Comparison of ENCODE assay signal across 7 mouse cellular contexts in genomic region chr6:113306322-113306985, GRCm38 (mm10). TPM values are rescaled to one million over a fixed set of nuclear protein-coding genes. Genes with fewer than 3 reads are reported as not detected.
DNase-seq lines count a peak whose midpoint lies in the region; ATAC-seq lines count a peak whose summit lies in the region.

No protein-coding gene starts in this region.

- ATAC-seq in intestine, embryonic 15.5 days, result peak; percentile 98

- peak overlapping the region; percentile 98 for H3K9ac ChIP-seq in intestine, embryonic 15.5 days

- no peaks in the 10 kb centered on the region for H3K9me3 ChIP-seq in intestine, embryonic 15.5 days
- no peaks in the 10 kb centered on the region for H3K9me3 ChIP-seq in midbrain, embryonic 10.5 days (replicated peaks)

- H3K27ac ChIP-seq in intestine, embryonic 15.5 days, result peak overlapping the region; percentile 92
- peak overlapping the region; percentile 98 for H3K27ac ChIP-seq in midbrain, embryonic 10.5 days (replicated peaks)

- peaks cover 5% of the 10 kb centered on the region; the same call in 1 of the 2 replicates for H3K36me3 ChIP-seq in intestine, embryonic 15.5 days
- peaks cover 24% of the 10 kb centered on the region for H3K36me3 ChIP-seq in midbrain, embryonic 10.5 days

- H3K27me3 ChIP-seq in intestine, embryonic 15.5 days (replicated peaks), result no peaks in the 10 kb centered on the region
- no peaks in the 10 kb centered on the region for H3K27me3 ChIP-seq in midbrain, embryonic 10.5 days (ENCODE audit: low read depth, poor library complexity, severe bottlenecking)

- H3K4me1 ChIP-seq in intestine, embryonic 15.5 days (replicated peaks), result peaks cover 10% of the 10 kb centered on the region
- peaks cover 36% of the 10 kb centered on the region for H3K4me1 ChIP-seq in midbrain, embryonic 10.5 days

- peak overlapping the region; percentile 99 for H3K4me3 ChIP-seq in intestine, embryonic 15.5 days (replicated peaks)
- H3K4me3 ChIP-seq in midbrain, embryonic 10.5 days, result peak overlapping the region; percentile 99

- intact Hi-C loops in gastrocnemius, postnatal 36 days (cut with DNase I), result loop anchor here (5.0 to 10.0 kb wide), 3 partner anchors 69 to 262 kb away; partner anchors contain the start of genes Mtmr14, Setd5 and Thumpd3
- intact Hi-C loops in left cerebral cortex, postnatal 25 days (cut with DNase I), result loop anchor here (1.0 to 5.0 kb wide), 6 partner anchors 20 to 259 kb away; partner anchors contain the start of genes Camk1, Ogg1, Setd5 and Thumpd3

- peak overlapping the region; percentile 91 for H3K4me2 ChIP-seq in intestine, embryonic 15.5 days (replicated peaks)

- peak; percentile 100 for DNase-seq in adrenal gland, adult 2 months
- DNase-seq in embryo, embryonic 11.5 days (ENCODE audit: low read depth, low spot score), result peak; percentile 98
- DNase-seq in gastrocnemius, postnatal 36 days, result peak; percentile 99 to 100
- DNase-seq in left cerebral cortex, postnatal 25 days (ENCODE audit: low spot score in 2 of 2), result peak; percentile 98 to 100
- DNase-seq in midbrain, embryonic 10.5 days (ENCODE audit: low spot score), result peak; percentile 100
- DNase-seq in right cerebral cortex, postnatal 4 days, result peak; percentile 97

- WGBS in intestine, embryonic 15.5 days, result under 1% methylated on average over 50 of the region's 50 CpGs
- under 1% methylated on average over 50 of the region's 50 CpGs for WGBS in midbrain, embryonic 10.5 days

RNA-seq across cellular contexts. Expression of gene Brpf1, which starts 0.5 kb away (rescaled TPM):
- 10 to 100 TPM; 23.8 to 24.2 TPM for total RNA-seq in adrenal gland, adult 2 months (2021)
- polyA plus RNA-seq in adrenal gland, adult 2 months (2012; rRNA removed), result 14.3 and 15.1 TPM in 2 replicates
- total RNA-seq in gastrocnemius, postnatal 36 days (2021), result 10 to 100 TPM in 1 of 2 experiments, 1 to 10 TPM in 1; 8.3 to 10.5 TPM
- 13.6 and 15.3 TPM in 2 replicates for polyA plus RNA-seq in intestine, embryonic 15.5 days (2015; fragmentation: Nextera tagmentation; extraction: Ambion mirVana)
- total RNA-seq in left cerebral cortex, postnatal 25 days (2021), result 10 to 100 TPM; 29.2 to 29.6 TPM
- polyA plus RNA-seq in midbrain, embryonic 10.5 days (2016; fragmentation: Nextera tagmentation; extraction: Ambion mirVana), result 22.4 and 26.2 TPM in 2 replicates

RNA-seq across cellular contexts. Expression of gene Ogg1, which starts 20.3 kb away (rescaled TPM):
- total RNA-seq in adrenal gland, adult 2 months (2021), result 10 to 100 TPM; 10.5 to 16.4 TPM
- 22.0 and 22.3 TPM in 2 replicates for polyA plus RNA-seq in adrenal gland, adult 2 months (2012; rRNA removed)
- total RNA-seq in gastrocnemius, postnatal 36 days (2021), result 1 to 10 TPM; 4.1 to 5.1 TPM
- 11.3 and 13.3 TPM in 2 replicates for polyA plus RNA-seq in intestine, embryonic 15.5 days (2015; fragmentation: Nextera tagmentation; extraction: Ambion mirVana)
- 1 to 10 TPM; 6.0 to 6.1 TPM for total RNA-seq in left cerebral cortex, postnatal 25 days (2021)
- polyA plus RNA-seq in midbrain, embryonic 10.5 days (2016; fragmentation: Nextera tagmentation; extraction: Ambion mirVana), result 16.1 and 18.8 TPM in 2 replicates

RNA-seq across cellular contexts. Expression of gene Cpne9, which starts 24.3 kb away (rescaled TPM):
- 1 to 10 TPM; 2.8 to 3.4 TPM for total RNA-seq in adrenal gland, adult 2 months (2021)
- polyA plus RNA-seq in adrenal gland, adult 2 months (2012; rRNA removed), result 2.2 and 7.4 TPM in 2 replicates
- total RNA-seq in gastrocnemius, postnatal 36 days (2021), result not detected
- 0.14 TPM in 1 of 2 replicates, not detected in the other for polyA plus RNA-seq in intestine, embryonic 15.5 days (2015; fragmentation: Nextera tagmentation; extraction: Ambion mirVana)
- 10 to 100 TPM; 65.3 to 72.2 TPM for total RNA-seq in left cerebral cortex, postnatal 25 days (2021)
- 0.27 and 0.38 TPM in 2 replicates for polyA plus RNA-seq in midbrain, embryonic 10.5 days (2016; fragmentation: Nextera tagmentation; extraction: Ambion mirVana)

RNA-seq across cellular contexts. Expression of gene Camk1, which starts 37.3 kb away (rescaled TPM):
- total RNA-seq in adrenal gland, adult 2 months (2021), result 10 to 100 TPM; 49.0 to 58.3 TPM
- 56.7 and 69.9 TPM in 2 replicates for polyA plus RNA-seq in adrenal gland, adult 2 months (2012; rRNA removed)
- total RNA-seq in gastrocnemius, postnatal 36 days (2021), result 10 to 100 TPM; 35.9 to 37.7 TPM
- polyA plus RNA-seq in intestine, embryonic 15.5 days (2015; fragmentation: Nextera tagmentation; extraction: Ambion mirVana), result 75.2 and 75.4 TPM in 2 replicates
- total RNA-seq in left cerebral cortex, postnatal 25 days (2021), result 100 to 1,000 TPM; 109 to 126 TPM
- 47.2 and 54.3 TPM in 2 replicates for polyA plus RNA-seq in midbrain, embryonic 10.5 days (2016; fragmentation: Nextera tagmentation; extraction: Ambion mirVana)

Comparison
In these comparisons a context has a peak if more than half of its experiments do, and no peak if none do; other contexts are left out.
1. Peak in every context shown above with its lines: DNase-seq, ATAC-seq, H3K4me3 ChIP-seq and H3K27ac ChIP-seq.
2. RNA of gene Cpne9, which starts 24.3 kb away (total RNA-seq): 65.3 to 72.2 TPM in left cerebral cortex, postnatal 25 days; 2.8 to 3.4 TPM in adrenal gland, adult 2 months and not detected in gastrocnemius, postnatal 36 days; every median in the first group is over 10 times any median in the second.